Mouse (Mus musculus) adrenal gland, postnatal 10 days (tissue): ENCODE measurements around the gene Cspg4. TPM values are rescaled to one million over a fixed set of nuclear protein-coding genes. Genes with fewer than 3 reads are reported as not detected.
"Not testable (repeated sequence)": the region's sequence is repeated elsewhere in the genome, so short reads cannot be mapped to it uniquely, and the experiment has no call there.

Experiments used
- DNase-seq: peaks from one replicate; pipeline ENCODE4 v3.0.0; 2021; ENCODE audit warnings: mixed read lengths
- total RNA-seq, 2 experiments: library from RNA; stranded (reverse); gene quantifications; 2 replicates each; pipeline ENCODE4 v1.2.3; 2021

Gene Cspg4
- total RNA-seq, 2 experiments from 2014 or later, result 14.8 to 20.7 TPM

- peak; percentile 76 for DNase-seq
These were observed 26.7 kb downstream of the Cspg4 start for GRCm38 (mm10) chr9:56891517-56892011.

- no peak for DNase-seq
These were observed 27.3 kb downstream of the Cspg4 start for GRCm38 (mm10) chr9:56892111-56892510.

DNA sequence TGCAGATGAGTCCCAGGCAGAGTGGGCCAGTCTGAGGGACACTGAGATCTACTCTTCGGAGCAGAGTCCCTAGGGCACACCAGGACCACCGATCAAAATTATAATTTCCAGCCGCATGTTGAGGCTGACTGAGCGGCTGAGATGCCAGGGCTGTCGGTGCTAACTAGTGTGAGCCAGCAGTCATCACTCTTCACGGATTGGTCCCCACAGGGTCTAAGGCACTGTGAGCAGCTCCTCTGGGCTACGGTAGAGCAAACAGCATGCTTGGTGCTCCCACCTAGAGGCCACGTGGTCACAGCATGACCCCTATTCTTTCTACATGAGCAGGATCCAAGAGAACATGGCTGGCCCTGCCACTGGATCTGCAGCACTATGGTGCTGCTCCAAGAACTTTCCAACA lies 28.5 kb downstream of the Cspg4 start:
- no peak for DNase-seq

DNA sequence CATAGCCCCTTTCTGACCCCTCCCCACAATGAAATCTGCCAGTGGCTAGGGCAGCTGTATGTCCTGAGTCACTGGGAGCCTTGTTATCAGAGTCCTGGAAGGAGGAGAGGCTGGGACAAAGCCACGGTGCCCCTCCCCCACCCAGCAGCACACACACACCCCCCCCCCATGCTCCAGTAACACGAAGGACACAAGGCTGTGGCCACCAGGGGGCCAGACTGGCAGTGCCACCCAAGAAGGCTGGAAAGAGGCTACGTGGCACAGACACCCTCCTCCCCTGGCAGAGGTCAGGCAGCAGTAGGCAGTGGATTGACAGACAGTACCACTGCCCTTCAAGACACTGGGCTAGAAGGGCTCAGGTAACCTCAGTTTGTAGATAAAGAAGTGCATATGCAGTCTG lies 29.2 kb downstream of the Cspg4 start:
- DNase-seq, result peak; percentile 70

- no peak for DNase-seq
These were observed 31.9 kb downstream of the Cspg4 start for GRCm38 (mm10) chr9:56896779-56897178.

DNA sequence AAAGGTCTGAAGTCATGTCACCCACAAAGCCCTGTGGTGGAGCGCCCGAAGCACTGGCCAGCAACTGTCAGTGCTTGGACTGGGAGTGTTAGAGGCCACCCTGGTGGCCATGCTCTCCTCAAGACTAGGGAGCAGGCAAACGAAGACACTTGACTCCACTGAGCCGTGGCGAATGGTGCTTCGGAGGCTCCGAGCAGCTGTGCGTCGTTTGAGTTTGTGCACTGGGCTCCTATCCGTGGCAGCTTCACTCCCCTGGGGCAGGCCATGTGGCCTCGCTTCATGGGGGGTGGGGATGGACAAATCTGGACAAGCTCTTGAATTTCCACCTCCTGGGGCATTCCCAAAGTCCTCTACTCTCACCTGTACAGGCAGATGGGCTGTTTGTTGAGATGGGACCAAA lies 34.6 kb downstream of the Cspg4 start:
- no peak for DNase-seq

DNA sequence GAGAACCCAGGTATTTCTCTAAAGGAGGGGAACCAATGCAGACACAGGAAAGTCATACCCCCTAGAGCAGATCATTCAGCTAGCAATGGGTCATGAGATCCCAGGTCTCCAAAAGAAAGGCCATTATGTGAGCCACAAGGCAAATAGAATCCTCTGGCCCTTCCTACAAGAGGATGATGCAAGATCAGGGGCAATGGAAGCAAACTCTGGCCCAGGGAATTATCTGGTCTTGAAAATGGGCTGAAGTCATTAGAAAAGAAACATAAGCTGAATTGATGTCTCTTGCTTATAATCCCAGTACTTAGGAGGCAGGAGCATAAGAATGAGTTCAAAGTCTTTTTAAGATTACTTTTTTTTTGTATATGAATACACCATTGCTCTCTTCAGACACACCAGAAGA lies 35.2 kb downstream of the Cspg4 start:
- no peak for DNase-seq

- DNase-seq, result no peak
These were observed 35.7 kb downstream of the Cspg4 start for GRCm38 (mm10) chr9:56900571-56900970.

DNA sequence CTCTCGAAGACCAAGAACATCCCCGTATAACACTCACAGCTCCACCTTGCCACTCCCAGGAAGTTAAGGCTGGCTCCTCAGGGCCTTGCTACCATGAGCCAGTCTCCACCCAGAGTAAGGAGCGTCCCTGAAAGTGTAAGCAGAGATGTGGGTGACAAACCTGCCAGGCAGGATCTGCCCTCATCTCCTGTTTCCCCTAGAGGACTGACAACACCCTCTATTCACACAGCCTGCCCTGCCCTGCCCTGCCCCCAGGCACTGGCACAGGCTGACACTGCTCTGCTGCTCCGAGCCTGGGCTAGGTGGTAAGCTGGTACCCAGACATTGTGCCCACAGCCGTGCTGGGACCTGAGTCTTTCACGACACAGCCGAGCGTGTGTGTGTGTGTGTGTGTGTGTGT lies 36.4 kb downstream of the Cspg4 start:
- DNase-seq, result no peak

GRCm38 (mm10) chr9:56903662-56904061 lies 38.8 kb downstream of the Cspg4 start:
- no peak for DNase-seq

- no peak for DNase-seq
These were observed 42.7 kb downstream of the Cspg4 start for GRCm38 (mm10) chr9:56907549-56907948.

DNA sequence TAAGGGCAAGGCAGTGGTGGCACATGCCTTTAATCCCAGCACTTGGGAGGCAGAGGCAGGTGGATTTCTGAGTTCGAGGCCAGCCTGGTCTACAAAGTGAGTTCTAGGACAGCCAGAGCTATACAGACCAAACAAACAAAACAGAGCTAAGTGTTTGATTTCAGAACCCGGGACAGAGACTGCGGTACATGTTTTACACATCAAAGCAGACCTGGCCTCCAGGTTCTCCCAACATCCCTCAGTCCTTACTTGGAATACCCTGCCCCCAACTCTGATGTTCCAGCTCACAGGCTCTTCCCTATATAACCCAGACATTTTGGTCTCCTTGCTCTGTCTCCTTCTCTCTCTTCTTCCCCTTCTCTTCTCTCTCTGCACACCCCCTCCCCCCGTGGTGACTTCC lies 45.2 kb downstream of the Cspg4 start:
- DNase-seq, result not testable (repeated sequence)

- DNase-seq, result no peak
These were observed 46.2 kb downstream of the Cspg4 start for GRCm38 (mm10) chr9:56911017-56911416.

DNA sequence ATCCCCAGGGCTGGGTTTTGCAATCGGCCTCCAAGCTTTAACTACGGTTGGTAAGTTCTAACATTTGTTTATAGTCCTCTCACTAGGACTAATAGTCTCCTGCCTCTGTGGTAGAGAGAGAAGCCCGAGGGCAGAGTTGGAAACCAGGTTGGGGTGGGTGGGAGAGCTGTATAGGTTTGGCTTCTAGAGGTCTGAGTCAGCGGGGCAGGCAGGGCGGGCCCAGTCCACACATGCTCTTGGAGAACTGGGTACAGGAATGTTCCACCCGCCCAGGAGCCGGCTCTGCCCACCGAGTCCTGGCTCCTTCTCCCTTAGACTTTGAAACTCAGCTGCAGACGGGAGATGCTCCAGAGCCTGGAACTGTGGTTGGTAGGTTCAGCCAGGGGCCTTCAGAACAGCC lies 49.2 kb downstream of the Cspg4 start:
- no peak for DNase-seq

GRCm38 (mm10) chr9:56915116-56915515 lies 50.3 kb downstream of the Cspg4 start:
- DNase-seq, result no peak

DNA sequence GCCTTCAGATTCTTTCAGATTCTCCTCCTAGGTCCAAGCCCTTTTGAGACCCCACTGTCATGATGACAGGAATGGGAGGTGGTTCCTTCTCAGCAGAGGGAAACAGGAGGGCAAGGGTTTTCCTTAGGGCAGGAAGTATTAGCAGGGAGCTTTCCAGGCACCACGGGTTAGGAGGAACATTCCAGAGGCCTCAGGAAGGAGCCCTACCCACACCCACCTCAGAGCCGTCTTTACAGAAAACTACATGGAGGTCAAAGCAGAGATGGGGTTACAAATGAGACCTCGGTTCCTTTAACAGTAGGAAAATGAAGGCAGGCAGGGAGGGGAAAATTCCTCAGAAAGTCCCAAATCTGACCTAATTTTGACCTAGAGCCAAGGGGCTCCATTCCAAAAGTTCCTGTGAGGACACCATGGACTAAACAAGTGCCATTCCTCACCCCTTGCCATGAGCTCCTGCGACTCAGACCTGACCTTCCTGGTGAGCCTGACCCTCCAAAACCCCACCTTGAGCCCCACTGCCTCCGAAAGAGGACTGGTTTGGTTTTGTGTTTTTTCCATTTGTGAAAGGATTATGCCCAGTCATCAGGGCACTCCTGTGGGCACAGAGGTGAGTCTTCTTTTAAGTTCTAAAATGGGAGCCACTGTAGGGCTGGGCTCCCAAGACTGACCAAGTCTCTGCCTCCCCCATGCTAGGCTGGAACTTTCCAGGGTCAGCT lies 51.0 kb downstream of the Cspg4 start:
- DNase-seq, result peak; percentile 69

DNA sequence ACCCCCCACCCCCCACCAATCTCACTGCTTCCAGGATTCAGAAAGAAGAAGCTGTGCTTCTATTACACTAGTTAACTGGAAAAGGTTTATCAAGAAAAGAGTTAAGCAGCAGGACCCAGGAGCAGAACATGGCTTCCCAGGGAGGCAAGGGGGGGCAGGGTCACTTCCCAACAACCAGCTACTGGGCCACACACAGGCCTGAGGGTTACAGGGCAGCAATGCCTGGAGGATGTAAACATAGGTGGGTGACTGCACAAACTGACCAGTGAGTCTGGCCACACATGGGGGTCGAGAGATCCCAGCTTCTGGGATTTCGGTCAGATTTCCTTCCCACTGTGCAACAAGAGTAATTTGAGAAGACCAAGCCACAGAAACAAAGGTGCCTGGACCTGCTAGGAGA lies 52.3 kb downstream of the Cspg4 start:
- DNase-seq, result no peak

GRCm38 (mm10) chr9:56918466-56918865 lies 53.6 kb downstream of the Cspg4 start:
- no peak for DNase-seq

DNA sequence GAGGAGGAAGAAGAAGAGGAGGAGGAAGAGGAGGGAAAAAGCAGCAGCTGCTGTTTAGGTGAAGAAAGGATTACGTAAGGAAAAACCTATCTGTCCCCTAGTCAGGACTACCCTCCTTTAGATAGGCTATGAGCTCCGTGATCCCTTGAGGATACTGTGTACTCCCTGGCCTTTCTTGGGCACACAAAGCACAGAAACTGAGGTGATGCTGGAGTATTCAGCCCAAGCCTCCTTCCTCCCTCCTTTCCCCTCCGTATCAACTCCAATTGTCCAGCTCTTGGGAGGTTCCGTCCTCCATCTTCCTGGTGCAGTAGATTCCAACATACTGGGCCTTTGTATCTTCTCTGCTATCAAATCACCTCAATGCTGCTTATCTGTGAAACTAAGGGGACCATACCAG lies 57.9 kb downstream of the Cspg4 start:
- DNase-seq, result no peak

GRCm38 (mm10) chr9:56923841-56924650 lies 59.2 kb downstream of the Cspg4 start:
- no peak for DNase-seq

DNA sequence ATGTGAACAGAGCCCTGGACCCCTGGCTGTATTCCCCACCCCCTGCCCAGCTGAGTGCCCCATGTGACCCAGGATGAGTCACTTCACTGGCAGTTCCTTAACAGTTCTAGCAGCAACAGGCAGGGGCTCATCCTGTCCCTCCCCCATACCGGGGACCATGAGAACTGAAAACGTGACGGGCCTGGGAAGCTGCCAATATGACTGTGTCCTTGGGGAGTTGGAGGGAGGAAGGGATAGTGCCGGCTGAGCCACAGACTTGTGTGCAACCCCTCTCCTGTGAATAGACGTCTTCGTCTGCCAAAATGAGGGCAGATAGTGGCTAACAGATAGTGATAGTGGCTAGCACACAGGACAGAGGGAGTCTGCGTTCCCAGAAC lies 59.8 kb downstream of the Cspg4 start:
- peak; percentile 95 for DNase-seq

DNA sequence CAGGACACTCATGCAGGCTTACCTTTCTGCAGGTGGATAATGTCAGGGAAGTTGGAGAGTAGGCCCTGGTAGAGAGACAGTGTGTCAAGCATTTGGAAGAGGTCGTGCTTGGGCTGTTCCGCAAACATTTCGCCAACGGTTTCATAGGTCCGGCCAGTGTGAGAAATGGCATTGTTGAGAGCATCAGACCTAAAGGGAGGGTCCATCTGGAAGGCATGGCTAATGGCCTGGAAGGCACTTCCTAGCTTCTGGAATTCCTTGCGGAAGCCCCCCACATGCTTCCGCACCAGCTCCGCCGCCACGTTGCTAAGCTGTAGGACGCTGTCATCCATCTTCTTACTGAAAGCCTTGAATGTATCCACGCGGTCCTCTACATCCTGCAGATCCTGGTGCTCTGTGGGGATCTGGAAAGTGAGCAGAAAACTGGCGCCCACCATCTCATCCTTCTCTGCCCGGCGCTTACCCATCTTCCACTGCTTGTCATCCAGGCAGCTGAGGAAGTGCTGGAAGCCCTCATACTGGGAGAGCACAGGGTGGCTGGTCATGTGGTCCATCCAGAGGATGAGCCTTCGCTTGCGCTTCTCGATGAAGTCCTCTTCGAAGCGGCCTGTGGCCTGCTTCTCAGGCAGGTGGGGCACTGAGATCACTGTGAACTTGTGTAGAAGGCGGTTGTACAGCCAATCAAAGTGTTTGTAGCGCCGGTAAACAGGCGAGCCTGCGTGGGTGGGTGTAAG lies 60.6 kb downstream of the Cspg4 start:
- DNase-seq, result no peak

DNA sequence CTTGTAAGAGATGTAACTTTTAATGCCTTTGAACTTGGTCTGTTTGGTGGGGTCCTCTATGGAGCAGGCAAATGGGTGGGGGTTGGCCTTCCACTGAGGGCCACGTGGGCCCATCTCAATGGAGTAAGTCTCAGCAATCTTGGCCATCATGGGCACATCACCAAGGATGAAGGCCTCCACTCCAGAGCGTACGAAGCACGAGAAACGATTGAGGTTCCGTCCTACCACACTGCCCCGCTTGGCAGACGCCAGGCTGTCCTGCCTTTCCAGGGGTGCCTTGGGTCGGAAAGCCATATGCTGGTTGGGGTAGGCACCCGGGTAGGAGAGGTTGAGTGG lies 61.2 kb downstream of the Cspg4 start:
- DNase-seq, result no peak
